In genomic region chr8:108170804-108171203, GRCm38 (mm10) we compare ENCODE assay signal across 21 mouse cellular contexts.
A peak's percentile ranks its signal among the peaks of the same experiment; 100 is the strongest.
DNase-seq lines count a peak whose midpoint lies in the region; ATAC-seq lines count a peak whose summit lies in the region.
"Had no signal": no experiment of that assay in that cellular context is flagged by ENCODE, and none has a peak within 500 bp of the region (broad histone marks: within the 10 kb centered on the region; RNA-seq: fewer than 3 reads in every experiment).

No protein-coding gene starts in this region.

- WGBS in hindbrain, embryonic 14.5 days, result 81% methylated on average over 14 of the region's 14 CpGs
- WGBS in hindbrain, embryonic 10.5 days, result 93% methylated on average over 14 of the region's 14 CpGs
- WGBS in hindbrain, embryonic 15.5 days, result 82% methylated on average over 14 of the region's 14 CpGs
- 49% methylated on average over 14 of the region's 14 CpGs for WGBS in neural tube, embryonic 13.5 days
- WGBS in midbrain, embryonic 11.5 days, result 90% methylated on average over 14 of the region's 14 CpGs

- H3K4me2 ChIP-seq in hindbrain, embryonic 14.5 days (replicated peaks), result peak overlapping the region; percentile 10; the same call in 1 of the 2 replicates
- no peak overlapping the region for H3K4me2 ChIP-seq in hindbrain, embryonic 15.5 days
- peak overlapping the region; percentile 22 for H3K4me2 ChIP-seq in neural tube, embryonic 13.5 days
- no peak overlapping the region for H3K4me2 ChIP-seq in midbrain, embryonic 11.5 days
- H3K4me2 ChIP-seq: embryonic facial prominence, embryonic 15.5 days; forebrain, embryonic 15.5 days had no signal

- ATAC-seq in hindbrain, embryonic 14.5 days (ENCODE audit: low FRiP score), result no peak
- peak; percentile 54; the same call in 1 of the 2 replicates for ATAC-seq in hindbrain, embryonic 15.5 days (ENCODE audit: low FRiP score, low read depth)
- peak; percentile 81; the same call in 1 of the 2 replicates for ATAC-seq in neural tube, embryonic 13.5 days (ENCODE audit: low read depth)
- no peak for ATAC-seq in midbrain, embryonic 11.5 days (ENCODE audit: low FRiP score)
- ATAC-seq: forebrain, embryonic 15.5 days; intestine, embryonic 16.5 days had no signal

- H3K36me3 ChIP-seq in hindbrain, embryonic 14.5 days (replicated peaks; ENCODE audit: control insufficient read depth, insufficient read depth), result no peaks in the 10 kb centered on the region
- no peaks in the 10 kb centered on the region for H3K36me3 ChIP-seq in hindbrain, embryonic 10.5 days
- no peaks in the 10 kb centered on the region for H3K36me3 ChIP-seq in hindbrain, embryonic 15.5 days
- no peaks in the 10 kb centered on the region for H3K36me3 ChIP-seq in neural tube, embryonic 13.5 days
- H3K36me3 ChIP-seq in midbrain, embryonic 11.5 days (ENCODE audit: control insufficient read depth, insufficient read depth, low read length), result no peaks in the 10 kb centered on the region
- H3K36me3 ChIP-seq: embryonic facial prominence, embryonic 15.5 days; forebrain, embryonic 10.5 days; forebrain, embryonic 15.5 days; heart, embryonic 10.5 days had no signal

- H3K9ac ChIP-seq in hindbrain, embryonic 14.5 days, result no peak overlapping the region
- no peak overlapping the region for H3K9ac ChIP-seq in hindbrain, embryonic 15.5 days
- H3K9ac ChIP-seq in neural tube, embryonic 13.5 days, result no peak overlapping the region
- no peak overlapping the region for H3K9ac ChIP-seq in midbrain, embryonic 11.5 days (ENCODE audit: low read length)
- H3K9ac ChIP-seq: embryonic facial prominence, embryonic 15.5 days; forebrain, embryonic 15.5 days had no signal

- H3K4me3 ChIP-seq in hindbrain, embryonic 14.5 days (replicated peaks; ENCODE audit: low read length), result no peak overlapping the region
- no peak overlapping the region for H3K4me3 ChIP-seq in hindbrain, embryonic 10.5 days
- H3K4me3 ChIP-seq in hindbrain, embryonic 15.5 days, result no peak overlapping the region
- H3K4me3 ChIP-seq in neural tube, embryonic 13.5 days, result no peak overlapping the region
- H3K4me3 ChIP-seq in midbrain, embryonic 11.5 days (ENCODE audit: low read depth, low read length), result no peak overlapping the region
- H3K4me3 ChIP-seq: embryonic facial prominence, embryonic 15.5 days; erythroblast, embryonic 14.5 days; forebrain, embryonic 10.5 days; forebrain, embryonic 15.5 days; heart, embryonic 10.5 days had no signal

- no peaks in the 10 kb centered on the region for H3K9me3 ChIP-seq in hindbrain, embryonic 14.5 days (ENCODE audit: control insufficient read depth, low read length)
- H3K9me3 ChIP-seq in hindbrain, embryonic 10.5 days, result no peaks in the 10 kb centered on the region
- no peaks in the 10 kb centered on the region for H3K9me3 ChIP-seq in hindbrain, embryonic 15.5 days
- H3K9me3 ChIP-seq in neural tube, embryonic 13.5 days, result no peaks in the 10 kb centered on the region
- no peaks in the 10 kb centered on the region for H3K9me3 ChIP-seq in midbrain, embryonic 11.5 days (ENCODE audit: control insufficient read depth, low read length)
- H3K9me3 ChIP-seq: embryonic facial prominence, embryonic 15.5 days; forebrain, embryonic 10.5 days; forebrain, embryonic 15.5 days; heart, embryonic 10.5 days had no signal

- H3K27ac ChIP-seq in hindbrain, embryonic 14.5 days, result no peak overlapping the region
- no peak overlapping the region for H3K27ac ChIP-seq in hindbrain, embryonic 10.5 days
- H3K27ac ChIP-seq in hindbrain, embryonic 15.5 days (replicated peaks), result no peak overlapping the region
- H3K27ac ChIP-seq in neural tube, embryonic 13.5 days (replicated peaks), result peak overlapping the region; percentile 83
- H3K27ac ChIP-seq in midbrain, embryonic 11.5 days (ENCODE audit: low read depth, low read length), result no peak overlapping the region
- H3K27ac ChIP-seq: embryonic facial prominence, embryonic 15.5 days; forebrain, embryonic 10.5 days; forebrain, embryonic 15.5 days; heart, embryonic 10.5 days had no signal

- H3K27me3 ChIP-seq in hindbrain, embryonic 14.5 days (ENCODE audit: control insufficient read depth, insufficient read depth, low read length), result no peaks in the 10 kb centered on the region
- no peaks in the 10 kb centered on the region for H3K27me3 ChIP-seq in hindbrain, embryonic 10.5 days (ENCODE audit: insufficient read depth, poor library complexity, severe bottlenecking)
- H3K27me3 ChIP-seq in hindbrain, embryonic 15.5 days, result no peaks in the 10 kb centered on the region
- no peaks in the 10 kb centered on the region for H3K27me3 ChIP-seq in neural tube, embryonic 13.5 days
- H3K27me3 ChIP-seq in midbrain, embryonic 11.5 days (ENCODE audit: control insufficient read depth, insufficient read depth, low read length), result no peaks in the 10 kb centered on the region
- H3K27me3 ChIP-seq: embryonic facial prominence, embryonic 15.5 days; forebrain, embryonic 15.5 days had no signal

- H3K4me1 ChIP-seq in hindbrain, embryonic 14.5 days (replicated peaks; ENCODE audit: control insufficient read depth, insufficient read depth, low read length), result 0 out of 2 replicates have a peak, but pooled peaks cover 4% of the 10 kb centered on the region
- no peaks in the 10 kb centered on the region for H3K4me1 ChIP-seq in hindbrain, embryonic 10.5 days (replicated peaks)
- no peaks in the 10 kb centered on the region for H3K4me1 ChIP-seq in hindbrain, embryonic 15.5 days (replicated peaks)
- H3K4me1 ChIP-seq in neural tube, embryonic 13.5 days (replicated peaks), result peaks cover 3% of the 10 kb centered on the region; the same call in 1 of the 2 replicates
- no peaks in the 10 kb centered on the region for H3K4me1 ChIP-seq in midbrain, embryonic 11.5 days (ENCODE audit: control insufficient read depth, insufficient read depth, low read length)
- H3K4me1 ChIP-seq: embryonic facial prominence, embryonic 15.5 days; forebrain, embryonic 15.5 days; heart, embryonic 10.5 days had no signal

- peak; percentile 26 for DNase-seq in hindbrain, embryonic 14.5 days (ENCODE audit: low spot score)
- no peak for DNase-seq in hindbrain, embryonic 10.5 days (ENCODE audit: low spot score)
- DNase-seq in R1 (ENCODE audit: low read depth, low spot score), result peak; percentile 43
- DNase-seq in left cerebral cortex, adult 11 months (ENCODE audit: low spot score), result no peak
- no peak for DNase-seq in midbrain, embryonic 11.5 days (ENCODE audit: low spot score, missing footprints)
- DNase-seq: adrenal gland, postnatal 10 days; cerebellum, adult 11 months; cerebellum, adult 8-10 months; cerebellum, postnatal 14 days; embryo, embryonic 11 days; gastrocnemius, postnatal 36 days; heart, adult 18-20 months; heart, postnatal 10 days had no signal

Comparison
In these comparisons a context has a peak if more than half of its experiments do, and no peak if none do; other contexts are left out.
1. ATAC-seq: peak in hindbrain, embryonic 15.5 days (single experiment) and neural tube, embryonic 13.5 days (single experiment); none in hindbrain, embryonic 14.5 days (single experiment) and midbrain, embryonic 11.5 days (single experiment).
2. DNase-seq: peak in hindbrain, embryonic 14.5 days (single experiment) and R1 (single experiment); none in hindbrain, embryonic 10.5 days (single experiment), left cerebral cortex, adult 11 months (single experiment) and midbrain, embryonic 11.5 days (single experiment).
3. H3K4me2 ChIP-seq: peak in hindbrain, embryonic 14.5 days (single experiment) and neural tube, embryonic 13.5 days (single experiment); none in hindbrain, embryonic 15.5 days (single experiment) and midbrain, embryonic 11.5 days (single experiment).